Mouse (Mus musculus) limb, embryonic 15.5 days (tissue): ENCODE measurements at regions not wholly inside any gene's neighbourhood (a gene's known extent, or its start where the extent isn't known, plus 50 kb on each side); places are given as distances from the start of the nearest gene placed in this dataset.

Experiments
- ATAC-seq: fragments of 200-750 bp; cut with Nextera tagmentation; 2 replicates; pipeline ENCODE4 v1.8.0; 2017; ENCODE audit warnings: low read depth, moderate TSS enrichment; ENCODE audit not compliant: insufficient number of reproducible peaks, low FRiP score, low TSS enrichment
- H3K27ac ChIP-seq: fragments of 300-500 bp; sonication (generic); 2 replicates; pipeline ENCODE4 v1.5.1; 2015; ENCODE audit warnings: moderate library complexity, mild to moderate bottlenecking, inconsistent platforms
- H3K27me3 ChIP-seq: fragments of 300-500 bp; sonication (generic); 2 replicates; pipeline ENCODE4 v1.6.1; 2015; ENCODE audit warnings: inconsistent platforms
- H3K36me3 ChIP-seq: fragments of 300-500 bp; sonication (generic); 2 replicates; pipeline ENCODE4 v1.6.1; 2015; ENCODE audit warnings: inconsistent platforms
- H3K4me1 ChIP-seq: fragments of 300-500 bp; sonication (generic); 2 replicates; pipeline ENCODE4 v1.6.1; 2015; ENCODE audit warnings: inconsistent platforms
- H3K4me2 ChIP-seq: fragments of 300-500 bp; sonication (generic); 2 replicates; pipeline ENCODE4 v1.6.1; 2015; ENCODE audit warnings: mild to moderate bottlenecking, inconsistent platforms
- H3K4me3 ChIP-seq: fragments of 300-500 bp; sonication (generic); 2 replicates; pipeline ENCODE4 v1.5.1; 2015; ENCODE audit warnings: mild to moderate bottlenecking, inconsistent platforms
- H3K9ac ChIP-seq: fragments of 300-500 bp; sonication (generic); 2 replicates; pipeline ENCODE4 v1.6.1; 2015; ENCODE audit warnings: inconsistent platforms
- H3K9me3 ChIP-seq: fragments of 300-500 bp; sonication (generic); 2 replicates; pipeline ENCODE4 v1.6.1; 2016; ENCODE audit warnings: inconsistent platforms
- WGBS: fragments of 180-500 bp; shearing (Covaris S2); methylation state at CpG from one replicate; pipeline ENCODE4 v1.1.7; 2015; 5-methylcytosine and 5-hydroxymethylcytosine counted together

DNA sequence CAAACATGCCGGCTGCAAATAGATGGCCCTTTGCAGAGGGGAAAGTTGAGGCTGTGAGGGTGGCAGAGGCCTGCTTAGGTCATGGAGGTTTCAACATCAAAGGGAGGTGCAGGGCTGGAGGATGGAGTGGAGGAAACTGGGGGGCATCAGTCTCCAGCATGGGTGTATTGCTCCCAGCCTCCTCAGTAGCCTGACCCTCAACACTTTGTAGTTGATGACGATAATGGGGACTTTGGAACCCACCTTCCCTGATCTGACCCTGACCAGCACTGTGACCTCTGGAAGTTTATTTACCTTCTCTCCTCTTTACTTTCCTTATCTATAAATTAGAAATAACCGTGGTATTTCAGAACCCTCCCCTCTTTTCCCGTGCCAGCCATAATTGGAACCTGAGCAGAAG lies 56.2 kb downstream of the Gm26897 start:
- Histone ChIP-seq H3K36me3 (no peaks in the 10 kb centered on the region), H3K4me2 (no peak overlapping the region), H3K27ac (no peak overlapping the region), H3K4me3 (no peak overlapping the region), H3K9me3 (no peaks in the 10 kb centered on the region), H3K4me1 (peaks cover 25% of the 10 kb centered on the region), H3K9ac (no peak overlapping the region), H3K27me3 (no peaks in the 10 kb centered on the region)
- 39% methylated on average over 4 of the region's 4 CpGs for WGBS
- ATAC-seq = no peak

- 45% methylated on average over 9 of the region's 9 CpGs for WGBS
- Histone ChIP-seq H3K4me3 (no peak overlapping the region), H3K36me3 (no peaks in the 10 kb centered on the region), H3K4me1 (peaks cover 25% of the 10 kb centered on the region), H3K27me3 (no peaks in the 10 kb centered on the region), H3K9me3 (no peaks in the 10 kb centered on the region), H3K9ac (no peak overlapping the region), H3K4me2 (no peak overlapping the region), H3K27ac (no peak overlapping the region)
- ATAC-seq = no peak
Measured at GRCm38 (mm10) chr5:111790527-111790926, 56.8 kb downstream of the Gm26897 start.

DNA sequence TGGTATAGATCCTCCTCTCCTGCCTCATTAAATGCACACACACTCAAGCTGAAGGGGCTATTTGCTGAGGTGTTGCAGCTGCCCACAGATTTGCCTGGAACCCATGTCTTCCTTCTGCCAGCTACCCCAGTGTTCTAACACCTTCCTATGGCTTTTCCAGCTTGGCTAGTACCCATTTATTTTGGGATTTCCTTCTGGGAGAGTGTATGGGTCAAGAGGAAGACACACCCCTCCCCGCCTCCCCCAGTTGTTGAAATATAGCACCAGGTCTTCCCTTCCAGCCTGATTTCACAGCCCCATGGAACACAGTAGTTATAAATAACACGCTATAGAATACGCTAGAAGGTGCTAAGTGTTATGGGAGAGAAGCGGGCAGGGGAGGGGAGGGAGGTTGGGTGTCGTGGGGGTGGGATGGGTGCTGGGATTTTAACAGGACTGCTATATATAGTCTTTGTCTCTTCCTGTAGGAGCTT lies 57.4 kb downstream of the Gm26897 start:
- no peaks in the 10 kb centered on the region for H3K9me3 ChIP-seq
- H3K9ac ChIP-seq = no peak overlapping the region
- no peak overlapping the region for H3K27ac ChIP-seq
- 65% methylated on average over 5 of the region's 5 CpGs for WGBS
- no peaks in the 10 kb centered on the region for H3K27me3 ChIP-seq
- peaks cover 25% of the 10 kb centered on the region for H3K4me1 ChIP-seq
- no peak for ATAC-seq
- H3K4me3 ChIP-seq = no peak overlapping the region
- H3K4me2 ChIP-seq = no peak overlapping the region
- H3K36me3 ChIP-seq = no peaks in the 10 kb centered on the region

GRCm38 (mm10) chr5:111792746-111793145 lies 59.0 kb downstream of the Gm26897 start:
- Histone ChIP-seq H3K4me3 (no peak overlapping the region), H3K9ac (no peak overlapping the region), H3K27me3 (no peaks in the 10 kb centered on the region), H3K4me1 (peaks cover 25% of the 10 kb centered on the region), H3K27ac (no peak overlapping the region), H3K36me3 (no peaks in the 10 kb centered on the region), H3K4me2 (no peak overlapping the region), H3K9me3 (no peaks in the 10 kb centered on the region)
- ATAC-seq = no peak
- WGBS = 76% methylated on average over 14 of the region's 14 CpGs

DNA sequence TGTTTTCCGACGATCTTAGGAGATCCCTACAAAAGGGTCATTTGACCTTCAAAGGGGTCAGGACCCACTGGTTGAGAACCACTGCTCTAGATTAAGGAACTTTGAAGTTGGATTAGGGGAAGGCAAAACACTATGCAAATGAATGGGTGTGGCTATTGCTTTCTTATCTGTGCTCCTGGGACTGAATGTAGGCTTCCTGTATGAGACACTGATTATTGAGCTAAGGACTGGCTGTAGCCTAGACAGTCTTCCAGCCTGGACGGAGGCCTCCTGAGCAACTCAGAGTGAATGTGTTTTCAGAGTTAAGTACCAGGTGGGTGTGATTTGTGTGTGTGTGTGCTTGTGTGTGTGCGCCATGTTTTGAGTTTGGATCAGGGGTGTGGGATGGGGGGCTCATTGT lies 59.5 kb downstream of the Gm26897 start:
- H3K9ac ChIP-seq = no peak overlapping the region
- no peaks in the 10 kb centered on the region for H3K36me3 ChIP-seq
- H3K4me3 ChIP-seq = no peak overlapping the region
- H3K9me3 ChIP-seq = no peaks in the 10 kb centered on the region
- ATAC-seq = no peak
- WGBS = 64% methylated on average over 4 of the region's 4 CpGs
- H3K27me3 ChIP-seq = no peaks in the 10 kb centered on the region
- peaks cover 25% of the 10 kb centered on the region for H3K4me1 ChIP-seq
- no peak overlapping the region for H3K4me2 ChIP-seq
- no peak overlapping the region for H3K27ac ChIP-seq

DNA sequence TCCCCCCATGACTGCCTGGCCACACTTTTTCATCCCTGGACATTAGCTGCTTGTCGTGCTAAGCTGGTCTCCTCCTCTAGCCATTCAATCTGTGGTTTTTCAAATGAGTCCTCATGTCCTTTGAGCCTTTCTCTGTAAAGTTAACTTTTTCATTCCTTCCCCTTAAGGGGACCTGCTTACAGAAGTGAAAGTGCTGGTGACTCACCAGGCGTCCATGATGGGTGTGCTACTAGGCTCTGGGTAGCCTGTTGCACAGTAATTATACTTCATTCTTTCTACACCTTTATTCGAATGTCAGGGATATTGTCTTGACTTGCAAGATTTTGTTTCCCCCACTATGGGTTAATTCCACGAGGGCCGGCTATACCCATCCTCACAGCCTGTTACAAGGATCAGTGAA lies 63.2 kb downstream of the Gm26897 start:
- Histone ChIP-seq H3K9me3 (no peaks in the 10 kb centered on the region), H3K9ac (no peak overlapping the region), H3K4me3 (no peak overlapping the region), H3K4me2 (no peak overlapping the region), H3K36me3 (no peaks in the 10 kb centered on the region), H3K27me3 (no peaks in the 10 kb centered on the region), H3K4me1 (peaks cover 38% of the 10 kb centered on the region), H3K27ac (no peak overlapping the region)
- no peak for ATAC-seq
- 67% methylated on average over 5 of the region's 5 CpGs for WGBS

DNA sequence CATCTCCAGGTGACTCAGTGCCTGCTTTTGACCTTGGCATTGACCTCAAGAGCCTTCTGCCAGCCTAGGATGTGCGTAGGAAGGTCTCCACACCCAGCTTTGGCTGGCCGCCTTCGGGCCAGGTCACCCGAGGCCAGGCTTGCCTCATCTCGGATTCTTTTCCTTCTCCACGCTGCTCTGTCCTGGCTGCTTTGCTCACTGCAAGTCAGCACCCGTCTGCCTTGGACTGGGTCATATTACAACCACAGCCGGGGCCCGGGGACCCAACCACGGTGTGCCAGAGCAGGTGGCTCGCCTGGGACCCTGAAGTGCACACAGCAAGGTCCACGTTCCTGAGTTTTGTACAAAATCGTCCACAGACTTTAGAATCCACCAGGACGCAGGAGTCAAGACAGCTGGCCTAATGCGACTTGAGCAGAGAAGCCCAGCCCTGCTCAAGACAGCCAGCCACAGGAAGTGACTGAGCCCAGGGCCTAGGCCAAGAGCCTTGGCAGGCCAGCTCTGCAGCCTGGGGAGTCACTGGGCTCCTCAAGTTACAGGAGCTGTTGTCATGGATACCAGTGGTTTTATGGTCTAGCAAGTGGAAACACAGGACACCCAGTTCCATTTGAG lies 66.1 kb downstream of the Gm26897 start:
- peak; percentile 91 for ATAC-seq
- no peaks in the 10 kb centered on the region for H3K36me3 ChIP-seq
- H3K27ac ChIP-seq = peak overlapping the region; percentile 92
- H3K4me2 ChIP-seq = peak overlapping the region; percentile 22; the same call in 1 of the 2 replicates
- H3K27me3 ChIP-seq = no peaks in the 10 kb centered on the region
- no peak overlapping the region for H3K4me3 ChIP-seq
- peaks cover 42% of the 10 kb centered on the region for H3K4me1 ChIP-seq
- no peak overlapping the region for H3K9ac ChIP-seq
- WGBS = 9% methylated on average over 15 of the region's 15 CpGs
- H3K9me3 ChIP-seq = no peaks in the 10 kb centered on the region

DNA sequence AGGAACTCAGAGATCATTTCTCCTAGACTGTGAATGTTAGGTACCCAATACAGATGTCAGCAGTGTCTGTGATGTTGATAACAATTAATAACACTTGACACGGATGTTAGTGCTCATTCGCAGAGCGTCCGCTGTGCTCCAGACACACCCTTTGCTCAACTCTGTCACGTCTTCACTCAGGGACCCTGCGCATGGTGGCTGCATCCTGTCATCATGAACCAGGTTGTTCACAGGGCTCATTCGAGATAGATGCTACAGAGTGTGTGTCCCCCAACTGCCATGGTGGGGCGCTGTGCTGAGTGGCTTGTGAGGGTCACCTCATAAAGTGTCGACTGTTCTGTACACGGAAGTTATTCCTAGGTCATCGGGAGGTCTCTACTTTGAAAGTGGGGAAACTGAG lies 66.8 kb downstream of the Gm26897 start:
- Histone ChIP-seq H3K9ac (no peak overlapping the region), H3K36me3 (no peaks in the 10 kb centered on the region), H3K27ac (peak overlapping the region; percentile 92), H3K9me3 (no peaks in the 10 kb centered on the region), H3K27me3 (0 out of 2 replicates have a peak, but pooled peaks cover 6% of the 10 kb centered on the region), H3K4me1 (peaks cover 49% of the 10 kb centered on the region), H3K4me3 (no peak overlapping the region), H3K4me2 (no peak overlapping the region)
- ATAC-seq = no peak
- WGBS = 66% methylated on average over 11 of the region's 11 CpGs

GRCm38 (mm10) chr5:111801051-111801450 lies 67.3 kb downstream of the Gm26897 start:
- no peak for ATAC-seq
- Histone ChIP-seq H3K4me2 (no peak overlapping the region), H3K9ac (no peak overlapping the region), H3K27me3 (0 out of 2 replicates have a peak, but pooled peaks cover 7% of the 10 kb centered on the region), H3K4me1 (peaks cover 54% of the 10 kb centered on the region), H3K9me3 (no peaks in the 10 kb centered on the region), H3K27ac (0 out of 2 replicates have a peak overlapping the region, but pooled peaks have one; percentile 92), H3K36me3 (no peaks in the 10 kb centered on the region), H3K4me3 (no peak overlapping the region)
- WGBS = 60% methylated on average over 2 of the region's 2 CpGs

GRCm38 (mm10) chr5:111804542-111804941 lies 70.8 kb downstream of the Gm26897 start:
- Histone ChIP-seq H3K9me3 (no peaks in the 10 kb centered on the region), H3K36me3 (no peaks in the 10 kb centered on the region), H3K4me3 (no peak overlapping the region), H3K9ac (no peak overlapping the region), H3K27me3 (0 out of 2 replicates have a peak, but pooled peaks cover 7% of the 10 kb centered on the region), H3K4me2 (no peak overlapping the region), H3K27ac (peak overlapping the region; percentile 28; the same call in 1 of the 2 replicates), H3K4me1 (peaks cover 58% of the 10 kb centered on the region)
- WGBS = 44% methylated on average over 6 of the region's 6 CpGs
- ATAC-seq = no peak

DNA sequence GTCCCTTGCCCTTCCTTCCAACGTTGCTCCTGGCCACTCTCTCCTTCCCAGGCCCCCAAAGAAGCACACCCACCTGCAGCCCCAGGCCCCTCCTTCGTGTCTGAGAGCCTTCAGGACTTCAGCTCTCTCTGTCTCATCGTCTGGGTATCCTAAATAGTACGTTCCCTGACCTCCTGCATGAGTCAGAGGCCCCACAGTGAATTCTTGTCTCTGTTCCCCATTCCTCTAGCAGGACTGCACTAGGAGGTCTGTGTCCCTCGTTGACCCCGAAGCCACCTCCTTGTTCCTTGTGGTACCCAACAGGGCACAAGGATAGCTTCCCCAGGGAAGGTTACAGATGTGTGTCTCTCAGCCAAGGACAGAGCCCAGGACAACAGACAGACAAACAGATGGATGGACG lies 71.4 kb downstream of the Gm26897 start:
- no peak overlapping the region for H3K4me2 ChIP-seq
- ATAC-seq = no peak
- peaks cover 53% of the 10 kb centered on the region for H3K4me1 ChIP-seq
- H3K27me3 ChIP-seq = 0 out of 2 replicates have a peak, but pooled peaks cover 7% of the 10 kb centered on the region
- no peaks in the 10 kb centered on the region for H3K36me3 ChIP-seq
- WGBS = 46% methylated on average over 7 of the region's 7 CpGs
- 0 out of 2 replicates have a peak overlapping the region, but pooled peaks have one; percentile 9 for H3K27ac ChIP-seq
- H3K9me3 ChIP-seq = no peaks in the 10 kb centered on the region
- H3K4me3 ChIP-seq = no peak overlapping the region
- no peak overlapping the region for H3K9ac ChIP-seq

- Histone ChIP-seq H3K27ac (0 out of 2 replicates have a peak overlapping the region, but pooled peaks have one; percentile 9), H3K36me3 (no peaks in the 10 kb centered on the region), H3K4me3 (no peak overlapping the region), H3K9ac (no peak overlapping the region), H3K4me2 (no peak overlapping the region), H3K4me1 (peaks cover 51% of the 10 kb centered on the region), H3K27me3 (0 out of 2 replicates have a peak, but pooled peaks cover 7% of the 10 kb centered on the region), H3K9me3 (no peaks in the 10 kb centered on the region)
- ATAC-seq = no peak
- WGBS = 9% methylated on average over 17 of the region's 17 CpGs
Measured at GRCm38 (mm10) chr5:111805761-111806191, 72.1 kb downstream of the Gm26897 start.
